Mouse (Mus musculus): ENCODE results near the gene Ccna1. TPM values are rescaled to one million over a fixed set of nuclear protein-coding genes. Genes with fewer than 3 reads are reported as not detected.

Ccna1 gene
- polyA plus RNA-seq, 1 experiment from 2014 or later = 2.2 TPM

GRCm38 (mm10) chr3:55079619-55080018, 24.3 kb upstream of the Ccna1 start:
- no peak overlapping the region for H3K9ac ChIP-seq (replicated peaks; ENCODE audit: low read length)
- H3K4me1 ChIP-seq (ENCODE audit: control insufficient read depth, insufficient read depth, low read length) = no peaks in the 10 kb centered on the region
- no peak for DNase-seq (ENCODE audit: low spot score)
- H3K27me3 ChIP-seq (ENCODE audit: control insufficient read depth, insufficient read depth, low read length) = no peaks in the 10 kb centered on the region
- no peak overlapping the region for H3K4me2 ChIP-seq (ENCODE audit: low read depth, low read length)
- no peak overlapping the region for H3K4me3 ChIP-seq (ENCODE audit: low read depth, low read length)
- no peaks in the 10 kb centered on the region for H3K36me3 ChIP-seq (replicated peaks; ENCODE audit: control insufficient read depth, insufficient read depth, low read depth, low read length)
- no peak overlapping the region for H3K27ac ChIP-seq (replicated peaks; ENCODE audit: low read depth, low read length)
- 82% methylated on average over 8 of the region's 8 CpGs for WGBS
- no peaks in the 10 kb centered on the region for H3K9me3 ChIP-seq (replicated peaks; ENCODE audit: control insufficient read depth, low read length)
- no peak for ATAC-seq (replicated peaks; ENCODE audit: insufficient number of reproducible peaks, low FRiP score, low TSS enrichment, low read depth)

DNA sequence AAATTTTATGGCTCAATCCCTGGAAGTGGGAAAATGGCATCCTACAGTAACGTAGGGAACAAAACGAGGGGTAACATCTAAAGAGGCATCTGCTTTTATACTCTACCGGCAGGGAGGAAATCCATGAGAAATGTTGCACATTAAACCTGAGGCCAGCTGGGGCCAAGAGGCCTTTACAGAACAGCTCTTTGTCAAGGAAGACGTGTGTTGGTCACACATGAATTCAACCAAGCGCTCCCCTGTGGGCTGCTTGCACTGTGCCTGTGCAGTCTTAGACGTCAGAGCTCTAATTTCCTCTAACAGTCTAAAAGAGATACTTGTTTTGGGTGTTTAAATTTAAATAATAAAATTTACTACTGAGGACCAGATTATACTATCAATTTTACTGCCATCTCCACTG, 22.9 kb upstream of the Ccna1 start:
- ATAC-seq (replicated peaks; ENCODE audit: insufficient number of reproducible peaks, low FRiP score, low TSS enrichment, low read depth) (no peak), DNase-seq (ENCODE audit: low spot score) (no peak)
- no peaks in the 10 kb centered on the region for H3K4me1 ChIP-seq (ENCODE audit: control insufficient read depth, insufficient read depth, low read length)
- no peak overlapping the region for H3K9ac ChIP-seq (replicated peaks; ENCODE audit: low read length)
- no peak overlapping the region for H3K4me2 ChIP-seq (ENCODE audit: low read depth, low read length)
- 43% methylated on average over 6 of the region's 6 CpGs for WGBS
- H3K9me3 ChIP-seq (replicated peaks; ENCODE audit: control insufficient read depth, low read length) = no peaks in the 10 kb centered on the region
- H3K27ac ChIP-seq (replicated peaks; ENCODE audit: low read depth, low read length) = no peak overlapping the region
- no peaks in the 10 kb centered on the region for H3K27me3 ChIP-seq (ENCODE audit: control insufficient read depth, insufficient read depth, low read length)
- H3K36me3 ChIP-seq (replicated peaks; ENCODE audit: control insufficient read depth, insufficient read depth, low read depth, low read length) = no peaks in the 10 kb centered on the region
- H3K4me3 ChIP-seq (ENCODE audit: low read depth, low read length) = no peak overlapping the region

- no peaks in the 10 kb centered on the region for H3K9me3 ChIP-seq (replicated peaks; ENCODE audit: control insufficient read depth, low read length)
- H3K4me2 ChIP-seq (ENCODE audit: low read depth, low read length) = no peak overlapping the region
- H3K4me1 ChIP-seq (ENCODE audit: control insufficient read depth, insufficient read depth, low read length) = no peaks in the 10 kb centered on the region
- H3K27ac ChIP-seq (replicated peaks; ENCODE audit: low read depth, low read length) = no peak overlapping the region
- WGBS = 56% methylated on average over 3 of the region's 3 CpGs
- no peak overlapping the region for H3K4me3 ChIP-seq (ENCODE audit: low read depth, low read length)
- H3K9ac ChIP-seq (replicated peaks; ENCODE audit: low read length) = no peak overlapping the region
- no peaks in the 10 kb centered on the region for H3K36me3 ChIP-seq (replicated peaks; ENCODE audit: control insufficient read depth, insufficient read depth, low read depth, low read length)
- no peaks in the 10 kb centered on the region for H3K27me3 ChIP-seq (ENCODE audit: control insufficient read depth, insufficient read depth, low read length)
- DNase-seq (ENCODE audit: low spot score) = no peak
- ATAC-seq (replicated peaks; ENCODE audit: insufficient number of reproducible peaks, low FRiP score, low TSS enrichment, low read depth) = no peak
These were observed 20.0 kb upstream of the Ccna1 start for GRCm38 (mm10) chr3:55075294-55075648.

GRCm38 (mm10) chr3:55074576-55075293, 19.4 kb upstream of the Ccna1 start:
- Histone ChIP-seq H3K9me3 (replicated peaks; ENCODE audit: control insufficient read depth, low read length) (no peaks in the 10 kb centered on the region), H3K9ac (replicated peaks; ENCODE audit: low read length) (no peak overlapping the region), H3K4me1 (ENCODE audit: control insufficient read depth, insufficient read depth, low read length) (no peaks in the 10 kb centered on the region), H3K4me3 (ENCODE audit: low read depth, low read length) (no peak overlapping the region), H3K36me3 (replicated peaks; ENCODE audit: control insufficient read depth, insufficient read depth, low read depth, low read length) (no peaks in the 10 kb centered on the region), H3K27ac (replicated peaks; ENCODE audit: low read depth, low read length) (no peak overlapping the region), H3K4me2 (ENCODE audit: low read depth, low read length) (no peak overlapping the region), H3K27me3 (ENCODE audit: control insufficient read depth, insufficient read depth, low read length) (no peaks in the 10 kb centered on the region)
- no peak for DNase-seq (ENCODE audit: low spot score)
- no peak for ATAC-seq (replicated peaks; ENCODE audit: insufficient number of reproducible peaks, low FRiP score, low TSS enrichment, low read depth)
- 59% methylated on average over 6 of the region's 6 CpGs for WGBS

GRCm38 (mm10) chr3:55067791-55068434, 12.6 kb upstream of the Ccna1 start:
- DNase-seq (ENCODE audit: low spot score) = no peak
- Histone ChIP-seq H3K4me3 (ENCODE audit: low read depth, low read length) (no peak overlapping the region), H3K9ac (replicated peaks; ENCODE audit: low read length) (no peak overlapping the region), H3K9me3 (replicated peaks; ENCODE audit: control insufficient read depth, low read length) (no peaks in the 10 kb centered on the region), H3K4me1 (ENCODE audit: control insufficient read depth, insufficient read depth, low read length) (no peaks in the 10 kb centered on the region), H3K27me3 (ENCODE audit: control insufficient read depth, insufficient read depth, low read length) (no peaks in the 10 kb centered on the region), H3K27ac (replicated peaks; ENCODE audit: low read depth, low read length) (no peak overlapping the region), H3K36me3 (replicated peaks; ENCODE audit: control insufficient read depth, insufficient read depth, low read depth, low read length) (no peaks in the 10 kb centered on the region), H3K4me2 (ENCODE audit: low read depth, low read length) (no peak overlapping the region)
- WGBS = 42% methylated on average over 7 of the region's 7 CpGs
- no peak for ATAC-seq (replicated peaks; ENCODE audit: insufficient number of reproducible peaks, low FRiP score, low TSS enrichment, low read depth)

DNA sequence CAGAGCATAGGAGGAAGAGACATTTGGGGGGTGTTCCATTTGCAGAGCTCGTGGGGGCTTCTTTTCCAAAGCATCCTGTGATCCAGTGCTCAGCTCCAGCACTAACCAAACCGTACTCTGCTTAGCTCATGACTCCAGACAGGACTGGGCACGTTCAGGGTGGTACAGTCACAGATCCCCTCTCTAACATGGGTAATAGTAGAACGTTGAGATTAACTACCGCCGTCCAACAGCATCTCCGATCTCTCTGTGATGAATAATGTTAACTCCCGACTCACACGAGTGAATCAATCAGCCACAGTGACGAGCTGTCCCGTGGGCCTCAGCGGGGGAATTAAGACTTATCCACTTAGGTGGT, 11.3 kb upstream of the Ccna1 start:
- Histone ChIP-seq H3K36me3 (replicated peaks; ENCODE audit: control insufficient read depth, insufficient read depth, low read depth, low read length) (no peaks in the 10 kb centered on the region), H3K27me3 (ENCODE audit: control insufficient read depth, insufficient read depth, low read length) (no peaks in the 10 kb centered on the region), H3K4me3 (ENCODE audit: low read depth, low read length) (no peak overlapping the region), H3K9ac (replicated peaks; ENCODE audit: low read length) (no peak overlapping the region), H3K9me3 (replicated peaks; ENCODE audit: control insufficient read depth, low read length) (no peaks in the 10 kb centered on the region), H3K4me1 (ENCODE audit: control insufficient read depth, insufficient read depth, low read length) (no peaks in the 10 kb centered on the region), H3K4me2 (ENCODE audit: low read depth, low read length) (no peak overlapping the region), H3K27ac (replicated peaks; ENCODE audit: low read depth, low read length) (no peak overlapping the region)
- DNase-seq (ENCODE audit: low spot score) (no peak), ATAC-seq (replicated peaks; ENCODE audit: insufficient number of reproducible peaks, low FRiP score, low TSS enrichment, low read depth) (no peak)
- 62% methylated on average over 12 of the region's 12 CpGs for WGBS

- no peak overlapping the region for H3K27ac ChIP-seq (replicated peaks; ENCODE audit: low read depth, low read length)
These were observed 10.7 kb upstream of the Ccna1 start for GRCm38 (mm10) chr3:55065738-55066665.

GRCm38 (mm10) chr3:55064396-55064795, 9.1 kb upstream of the Ccna1 start:
- DNase-seq (ENCODE audit: low spot score) (peak; percentile 85), ATAC-seq (replicated peaks; ENCODE audit: insufficient number of reproducible peaks, low FRiP score, low TSS enrichment, low read depth) (peak; percentile 72; the same call in 1 of the 2 replicates)
- Histone ChIP-seq H3K4me3 (ENCODE audit: low read depth, low read length) (no peak overlapping the region), H3K27ac (replicated peaks; ENCODE audit: low read depth, low read length) (no peak overlapping the region), H3K9ac (replicated peaks; ENCODE audit: low read length) (no peak overlapping the region), H3K4me2 (ENCODE audit: low read depth, low read length) (no peak overlapping the region), H3K36me3 (replicated peaks; ENCODE audit: control insufficient read depth, insufficient read depth, low read depth, low read length) (no peaks in the 10 kb centered on the region), H3K27me3 (ENCODE audit: control insufficient read depth, insufficient read depth, low read length) (no peaks in the 10 kb centered on the region), H3K9me3 (replicated peaks; ENCODE audit: control insufficient read depth, low read length) (no peaks in the 10 kb centered on the region), H3K4me1 (ENCODE audit: control insufficient read depth, insufficient read depth, low read length) (no peaks in the 10 kb centered on the region)
- WGBS = 8% methylated on average over 2 of the region's 2 CpGs

More at GRCm38 (mm10) chr3:55065738-55066665, 10.7 kb upstream of the Ccna1 start:
- no peaks in the 10 kb centered on the region for H3K4me1 ChIP-seq (ENCODE audit: control insufficient read depth, insufficient read depth, low read length)
- H3K4me2 ChIP-seq (ENCODE audit: low read depth, low read length) = no peak overlapping the region
- H3K27me3 ChIP-seq (ENCODE audit: control insufficient read depth, insufficient read depth, low read length) = no peaks in the 10 kb centered on the region
- WGBS = 63% methylated on average over 14 of the region's 14 CpGs
- H3K4me3 ChIP-seq (ENCODE audit: low read depth, low read length) = no peak overlapping the region
- no peaks in the 10 kb centered on the region for H3K36me3 ChIP-seq (replicated peaks; ENCODE audit: control insufficient read depth, insufficient read depth, low read depth, low read length)
- ATAC-seq (replicated peaks; ENCODE audit: insufficient number of reproducible peaks, low FRiP score, low TSS enrichment, low read depth) = no peak
- H3K9ac ChIP-seq (replicated peaks; ENCODE audit: low read length) = no peak overlapping the region
- no peak for DNase-seq (ENCODE audit: low spot score)
- H3K9me3 ChIP-seq (replicated peaks; ENCODE audit: control insufficient read depth, low read length) = no peaks in the 10 kb centered on the region
